Mouse (Mus musculus) heart, adult 2 months (tissue): Measurements from ENCODE around the gene Cyp3a16.

ENCODE experiments used
- CTCF ChIP-seq: fragments of 200-600 bp; IDR thresholded peaks from 2 replicates; pipeline ENCODE4 v1.8.1; 2022; ENCODE audit warnings: antibody characterized with exemption, mild to moderate bottlenecking, moderate library complexity
- EP300 ChIP-seq: fragments of 200-500 bp; IDR thresholded peaks from 2 replicates; pipeline ENCODE4 v1.6.1; 2011; ENCODE audit warnings: low read depth, low read length, control low read depth; ENCODE audit not compliant: insufficient read depth
- POLR2A ChIP-seq: fragments of 200-500 bp; IDR thresholded peaks from 2 replicates; pipeline ENCODE4 v1.6.1; 2011; ENCODE audit warnings: mild to moderate bottlenecking, low read depth, low read length, control low read depth; ENCODE audit not compliant: insufficient read depth

DNA sequence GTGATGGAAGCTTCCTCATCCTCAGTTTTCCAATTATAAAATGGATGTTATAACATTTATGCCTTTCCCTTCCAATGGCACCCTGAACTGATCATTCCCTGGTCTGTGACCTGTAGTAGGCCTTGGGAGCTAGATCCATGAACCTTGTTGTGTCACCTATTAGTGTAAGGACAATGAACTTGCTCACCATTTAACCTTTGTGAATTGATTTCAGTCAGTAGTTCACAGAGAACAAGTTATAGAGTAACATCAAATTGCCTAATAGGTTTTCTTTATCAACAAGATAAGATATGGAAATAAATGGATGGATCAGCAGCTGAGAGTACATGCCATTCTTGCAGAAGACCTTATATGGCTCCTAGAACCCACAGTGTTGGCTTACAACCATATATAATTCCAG, 38.5 kb downstream of the Cyp3a16 start:
- TF ChIP-seq CTCF (no peak), EP300 (no peak), POLR2A (no peak)
